Mouse (Mus musculus) large intestine, adult 2 months (tissue): ENCODE results near the gene Axin2. TPM values are rescaled to one million over a fixed set of nuclear protein-coding genes. Genes with fewer than 3 reads are reported as not detected.
"Not testable (repeated sequence)": the region's sequence is repeated elsewhere in the genome, so short reads cannot be mapped to it uniquely, and the experiment has no call there.

Source experiments
- DNase-seq: peaks from one replicate; pipeline ENCODE4 v3.0.0-alpha.2; 2012; ENCODE audit warnings: low read depth, low spot score
- WGBS: fragments of 180-500 bp; shearing (Covaris S2); methylation state at CpG from one replicate; pipeline ENCODE4 v1.1.7; 2018; 5-methylcytosine and 5-hydroxymethylcytosine counted together
- polyA plus RNA-seq: library from polyadenylated mRNA; depleted of rRNA; stranded (reverse); fragments of >200 nt; gene quantifications from 2 replicates; pipeline ENCODE4 v1.2.3, GENCODE M21; 2012; rRNA removed

Axin2 gene
- 37.3 and 41.0 TPM in 2 replicates for polyA plus RNA-seq

GRCm38 (mm10) chr11:108920158-108920635 is at the start of gene Axin2:
Gene Axin2, plus strand, starts transcription at chr11:108920349.
- no peak for DNase-seq
- 2% methylated on average over 52 of the region's 53 CpGs for WGBS

- DNase-seq: not testable (repeated sequence)
- WGBS: 35% methylated on average over 1 of the region's 1 CpGs
Observed at GRCm38 (mm10) chr11:108871284-108871683, 48.9 kb upstream of the Axin2 start.

- DNase-seq: no peak
- 94% methylated on average over 3 of the region's 3 CpGs for WGBS
Observed at GRCm38 (mm10) chr11:108871748-108872147, 48.4 kb upstream of the Axin2 start.

GRCm38 (mm10) chr11:108876633-108877205 is 43.4 kb upstream of the Axin2 start:
- no peak for DNase-seq
- 20% methylated on average over 7 of the region's 7 CpGs for WGBS

GRCm38 (mm10) chr11:108877520-108877919 is 42.6 kb upstream of the Axin2 start:
- DNase-seq: no peak
- WGBS: 96% methylated on average over 5 of the region's 5 CpGs

- no peak for DNase-seq
- 72% methylated on average over 4 of the region's 4 CpGs for WGBS
Observed at GRCm38 (mm10) chr11:108880546-108880945, 39.6 kb upstream of the Axin2 start.

- 89% methylated on average over 5 of the region's 5 CpGs for WGBS
- no peak for DNase-seq
Observed at GRCm38 (mm10) chr11:108881662-108882061, 38.5 kb upstream of the Axin2 start.

GRCm38 (mm10) chr11:108885276-108885896 is 34.8 kb upstream of the Axin2 start:
- no peak for DNase-seq
- WGBS: 84% methylated on average over 19 of the region's 19 CpGs

GRCm38 (mm10) chr11:108886060-108886459 is 34.1 kb upstream of the Axin2 start:
- DNase-seq: no peak
- WGBS: 74% methylated on average over 8 of the region's 8 CpGs

GRCm38 (mm10) chr11:108889121-108889520 is 31.0 kb upstream of the Axin2 start:
- peak; percentile 46 for DNase-seq
- WGBS: 32% methylated on average over 11 of the region's 11 CpGs

GRCm38 (mm10) chr11:108890544-108890943 is 29.6 kb upstream of the Axin2 start:
- WGBS: 72% methylated on average over 16 of the region's 16 CpGs
- DNase-seq: no peak

- DNase-seq: no peak
- 49% methylated on average over 17 of the region's 17 CpGs for WGBS
Observed at GRCm38 (mm10) chr11:108891111-108891870, 28.9 kb upstream of the Axin2 start.

GRCm38 (mm10) chr11:108891871-108892380 is 28.2 kb upstream of the Axin2 start:
- no peak for DNase-seq
- WGBS: 59% methylated on average over 21 of the region's 21 CpGs

- WGBS: 80% methylated on average over 6 of the region's 7 CpGs
- no peak for DNase-seq
Observed at GRCm38 (mm10) chr11:108892406-108892805, 27.7 kb upstream of the Axin2 start.

- DNase-seq: no peak
- 81% methylated on average over 12 of the region's 12 CpGs for WGBS
Observed at GRCm38 (mm10) chr11:108893232-108893790, 26.8 kb upstream of the Axin2 start.

GRCm38 (mm10) chr11:108893855-108894510 is 26.2 kb upstream of the Axin2 start:
- no peak for DNase-seq
- 49% methylated on average over 10 of the region's 10 CpGs for WGBS

- no peak for DNase-seq
Observed at GRCm38 (mm10) chr11:108897034-108897433, 23.1 kb upstream of the Axin2 start.

GRCm38 (mm10) chr11:108898063-108898462 is 22.1 kb upstream of the Axin2 start:
- 75% methylated on average over 9 of the region's 9 CpGs for WGBS
- no peak for DNase-seq

More at GRCm38 (mm10) chr11:108897034-108897433, 23.1 kb upstream of the Axin2 start:
- WGBS: 77% methylated on average over 4 of the region's 4 CpGs

- DNase-seq: no peak
- 82% methylated on average over 6 of the region's 6 CpGs for WGBS
Observed at GRCm38 (mm10) chr11:108898483-108898882, 21.7 kb upstream of the Axin2 start.
